Mouse (Mus musculus) heart, postnatal 0 days (tissue): ENCODE measurements around the gene Tti1. TPM values are rescaled to one million over a fixed set of nuclear protein-coding genes. Genes with fewer than 3 reads are reported as not detected.

Source experiments
- ATAC-seq: fragments of 200-750 bp; cut with Nextera tagmentation; 2 replicates; pipeline ENCODE4 v1.8.0; 2017; ENCODE audit warnings: low read depth, moderate number of reproducible peaks, moderate library complexity; ENCODE audit not compliant: insufficient read depth
- DNase-seq: peaks from one replicate; pipeline ENCODE4 v3.0.0-alpha.2; 2016; ENCODE audit warnings: low spot score
- H3K27ac ChIP-seq: fragments of 300-500 bp; sonication (generic); 2 replicates; pipeline ENCODE4 v1.5.1; 2014; ENCODE audit warnings: low read depth, mild to moderate bottlenecking
- H3K27me3 ChIP-seq: fragments of 300-500 bp; sonication (generic); 2 replicates; pipeline ENCODE4 v1.6.1; 2014; ENCODE audit warnings: low read length, mixed read lengths; ENCODE audit not compliant: control insufficient read depth, insufficient read depth
- H3K36me3 ChIP-seq: fragments of 300-500 bp; sonication (generic); replicated peaks from 2 replicates; pipeline ENCODE4 v1.6.1; 2014; ENCODE audit warnings: low read length, mixed read lengths; ENCODE audit not compliant: control insufficient read depth, insufficient read depth
- H3K4me1 ChIP-seq: fragments of 300-500 bp; sonication (generic); 2 replicates; pipeline ENCODE4 v1.6.1; 2014; ENCODE audit warnings: antibody characterized with exemption; ENCODE audit not compliant: control insufficient read depth, insufficient read depth
- H3K4me2 ChIP-seq: fragments of 300-500 bp; sonication (generic); 2 replicates; pipeline ENCODE4 v1.6.1; 2014; ENCODE audit warnings: low read depth, mild to moderate bottlenecking, low read length, moderate library complexity
- H3K4me3 ChIP-seq: fragments of 300-500 bp; sonication (generic); 2 replicates; pipeline ENCODE4 v1.5.1; 2014; ENCODE audit warnings: low read depth, low read length
- H3K9ac ChIP-seq: fragments of 300-500 bp; sonication (generic); replicated peaks from 2 replicates; pipeline ENCODE4 v1.6.1; 2014; ENCODE audit warnings: low read depth, low read length, mixed read lengths
- H3K9me3 ChIP-seq: fragments of 300-500 bp; sonication (generic); replicated peaks from 2 replicates; pipeline ENCODE4 v1.6.1; 2016; ENCODE audit warnings: low read length; ENCODE audit not compliant: control insufficient read depth
- CTCF ChIP-seq: IDR thresholded peaks from 2 replicates; pipeline ENCODE4 v1.5.1; 2016; ENCODE audit warnings: antibody characterized with exemption, control low read depth, low read depth
- EP300 ChIP-seq: IDR thresholded peaks from 2 replicates; pipeline ENCODE4 v1.6.1; 2016; ENCODE audit warnings: antibody characterized with exemption, low read depth
- WGBS: fragments of 180-500 bp; shearing (Covaris S2); extraction: QIAGEN DNeasy Blood & Tissue Kit; methylation state at CpG from one replicate; pipeline ENCODE4 v1.1.7; 2014; 5-methylcytosine and 5-hydroxymethylcytosine counted together
- polyA plus RNA-seq: library from polyadenylated mRNA; unstranded; fragments of >200 nt; fragmentation: Nextera tagmentation; extraction: Ambion mirVana; gene quantifications from 2 replicates; pipeline ENCODE4 v1.2.1, GENCODE M21; 2015
- total RNA-seq: library from RNA; depleted of rRNA; stranded (reverse); fragments of >200 nt; gene quantifications from 2 replicates; pipeline ENCODE4 v1.2.3, GENCODE M21; 2014; ENCODE audit warnings: low replicate concordance

Tti1 gene
- total and polyA plus RNA-seq, 2 experiments from 2014 or later: 13.2 to 23.2 TPM

DNA sequence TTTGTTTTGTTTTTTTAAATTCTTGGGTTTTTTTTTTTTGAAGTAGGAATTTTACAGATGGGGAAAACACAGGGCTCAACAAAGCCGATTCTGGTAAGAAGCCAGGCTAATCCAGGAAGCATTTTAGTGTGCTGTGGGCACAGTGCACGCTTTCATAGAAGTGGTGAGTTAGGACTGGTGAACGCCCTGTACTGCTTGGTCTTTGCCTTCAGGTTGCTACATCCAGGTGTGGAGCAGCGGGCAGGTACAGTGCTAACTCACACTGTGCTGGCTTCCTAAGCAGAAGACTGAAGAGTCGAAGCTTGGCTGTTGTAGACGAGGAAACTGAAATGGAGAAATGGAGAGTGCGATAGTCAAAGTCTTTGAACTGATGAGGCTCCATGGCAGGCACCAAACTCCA is 1.8 kb upstream of the Tti1 start:
- H3K9ac ChIP-seq: 0 out of 2 replicates have a peak overlapping the region, but pooled peaks have one; percentile 92
- H3K36me3 ChIP-seq: no peaks in the 10 kb centered on the region
- 76% methylated on average over 7 of the region's 7 CpGs for whole genome bisulfite sequencing
- no peaks in the 10 kb centered on the region for H3K9me3 ChIP-seq
- no peak for ATAC-seq
- TF ChIP-seq CTCF (no peak), EP300 (no peak)
- peak overlapping the region; percentile 84 for H3K4me2 ChIP-seq
- peaks cover 29% of the 10 kb centered on the region for H3K4me1 ChIP-seq
- no peak for DNase-seq
- no peaks in the 10 kb centered on the region for H3K27me3 ChIP-seq
- peak overlapping the region; percentile 95 for H3K4me3 ChIP-seq
- H3K27ac ChIP-seq: no peak overlapping the region

- Histone ChIP-seq H3K27ac (peak overlapping the region; percentile 92), H3K9ac (peak overlapping the region; percentile 92), H3K4me3 (peak overlapping the region; percentile 95), H3K4me1 (peaks cover 22% of the 10 kb centered on the region), H3K9me3 (no peaks in the 10 kb centered on the region), H3K36me3 (no peaks in the 10 kb centered on the region), H3K27me3 (no peaks in the 10 kb centered on the region), H3K4me2 (peak overlapping the region; percentile 84)
- ATAC-seq: no peak
- 2% methylated on average over 16 of the region's 16 CpGs for WGBS
- DNase-seq: no peak
- no peak for TF ChIP-seq EP300
- TF ChIP-seq CTCF: no peak
Observed at GRCm38 (mm10) chr2:158027855-158028353, 329 bp downstream of the Tti1 start.

GRCm38 (mm10) chr2:158017330-158017729 is 10.9 kb downstream of the Tti1 start:
- Histone ChIP-seq H3K4me3 (no peak overlapping the region), H3K27me3 (no peaks in the 10 kb centered on the region), H3K4me1 (no peaks in the 10 kb centered on the region), H3K27ac (no peak overlapping the region), H3K9ac (no peak overlapping the region), H3K36me3 (no peaks in the 10 kb centered on the region), H3K4me2 (no peak overlapping the region), H3K9me3 (no peaks in the 10 kb centered on the region)
- DNase-seq (no peak), ATAC-seq (peak; percentile 49; the same call in 1 of the 2 replicates)
- no peak for TF ChIP-seq CTCF
- TF ChIP-seq EP300: no peak
- WGBS: 60% methylated on average over 4 of the region's 4 CpGs

- ATAC-seq: no peak
- H3K27ac ChIP-seq: no peak overlapping the region
- 86% methylated on average over 3 of the region's 3 CpGs for WGBS
- no peak overlapping the region for H3K4me3 ChIP-seq
- H3K9me3 ChIP-seq: no peaks in the 10 kb centered on the region
- H3K4me2 ChIP-seq: no peak overlapping the region
- no peak for DNase-seq
- peaks cover 10% of the 10 kb centered on the region; the same call in 1 of the 2 replicates for H3K4me1 ChIP-seq
- no peaks in the 10 kb centered on the region for H3K27me3 ChIP-seq
- H3K9ac ChIP-seq: no peak overlapping the region
- peaks cover 9% of the 10 kb centered on the region for H3K36me3 ChIP-seq
- TF ChIP-seq CTCF (no peak), EP300 (no peak)
Observed at GRCm38 (mm10) chr2:158012608-158013007, 15.6 kb downstream of the Tti1 start.

DNA sequence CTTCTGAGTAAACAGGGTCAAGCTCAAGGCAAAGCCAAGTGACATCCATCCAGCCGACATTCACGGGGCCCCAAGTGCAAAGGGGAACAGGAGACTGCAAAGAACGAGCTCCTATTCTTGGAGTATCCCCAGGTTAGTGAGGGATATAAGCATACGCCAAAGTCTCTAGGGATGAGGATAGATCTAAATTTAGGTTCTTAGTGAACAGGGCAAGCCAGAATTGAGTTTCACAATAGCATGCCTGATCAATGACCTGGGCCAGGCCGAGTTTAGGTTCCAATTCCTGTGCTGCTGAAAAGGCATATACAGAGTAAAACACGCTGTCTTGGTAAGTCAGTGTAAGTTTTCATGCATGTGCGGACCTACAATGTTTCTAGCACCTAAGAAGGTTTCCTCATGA is 18.9 kb downstream of the Tti1 start:
- Histone ChIP-seq H3K27ac (peak overlapping the region; percentile 15; the same call in 1 of the 2 replicates), H3K9ac (no peak overlapping the region)

GRCm38 (mm10) chr2:158005641-158006040 is 22.6 kb downstream of the Tti1 start:
- Histone ChIP-seq H3K36me3 (peaks cover 31% of the 10 kb centered on the region), H3K27me3 (no peaks in the 10 kb centered on the region)

More for the DNA sequence above, 18.9 kb downstream of the Tti1 start:
- Histone ChIP-seq H3K9me3 (no peaks in the 10 kb centered on the region), H3K36me3 (peaks cover 31% of the 10 kb centered on the region), H3K4me1 (peaks cover 10% of the 10 kb centered on the region; the same call in 1 of the 2 replicates), H3K27me3 (no peaks in the 10 kb centered on the region), H3K4me3 (no peak overlapping the region), H3K4me2 (no peak overlapping the region)
- TF ChIP-seq CTCF: no peak
- TF ChIP-seq EP300: no peak
- WGBS: 49% methylated on average over 7 of the region's 7 CpGs
- ATAC-seq: peak; percentile 53; the same call in 1 of the 2 replicates
- DNase-seq: no peak

More at GRCm38 (mm10) chr2:158005641-158006040, 22.6 kb downstream of the Tti1 start:
- no peak overlapping the region for H3K4me2 ChIP-seq
- TF ChIP-seq EP300 (no peak), CTCF (no peak)
- DNase-seq (no peak), ATAC-seq (no peak)
- H3K9me3 ChIP-seq: no peaks in the 10 kb centered on the region
- H3K4me3 ChIP-seq: no peak overlapping the region
- 95% methylated on average over 4 of the region's 4 CpGs for WGBS
- no peak overlapping the region for H3K27ac ChIP-seq
- peaks cover 10% of the 10 kb centered on the region; the same call in 1 of the 2 replicates for H3K4me1 ChIP-seq
- no peak overlapping the region for H3K9ac ChIP-seq
